Mouse (Mus musculus) cerebellum, postnatal 36 days (tissue): ENCODE measurements at regions not wholly inside any gene's neighbourhood (a gene's known extent, or its start where the extent isn't known, plus 50 kb on each side); places are given as distances from the start of the nearest gene placed in this dataset.

Experiments
- DNase-seq, 2 experiments: peaks; one replicate each; pipeline ENCODE4 v3.0.0; 2021 to 2022; ENCODE audit warnings: mixed read lengths in 2 of 2

GRCm38 (mm10) chr8:116215286-116215860 lies 289.4 kb upstream of the Dynlrb2 start:
- DNase-seq, result no peak

- DNase-seq, result no peak
Observed at GRCm38 (mm10) chr8:116203631-116204030, 301.1 kb upstream of the Dynlrb2 start.

- no peak for DNase-seq
Observed at GRCm38 (mm10) chr8:116200459-116200999, 304.2 kb upstream of the Dynlrb2 start.

- no peak for DNase-seq
Observed at GRCm38 (mm10) chr8:116196623-116197184, 308.1 kb upstream of the Dynlrb2 start.

GRCm38 (mm10) chr8:116192096-116192495 lies 312.7 kb upstream of the Dynlrb2 start:
- no peak for DNase-seq

GRCm38 (mm10) chr8:116185206-116185605 lies 319.6 kb upstream of the Dynlrb2 start:
- no peak for DNase-seq

GRCm38 (mm10) chr8:116184241-116184640 lies 320.5 kb upstream of the Dynlrb2 start:
- DNase-seq, result no peak

GRCm38 (mm10) chr8:116177946-116178345 lies 326.8 kb upstream of the Dynlrb2 start:
- DNase-seq, result no peak

GRCm38 (mm10) chr8:116174891-116175290 lies 329.9 kb upstream of the Dynlrb2 start:
- no peak for DNase-seq

- no peak for DNase-seq
Observed at GRCm38 (mm10) chr8:116173961-116174360, 330.8 kb upstream of the Dynlrb2 start.

- no peak for DNase-seq
Observed at GRCm38 (mm10) chr8:116167874-116168273, 336.9 kb upstream of the Dynlrb2 start.

- no peak for DNase-seq
Observed at GRCm38 (mm10) chr8:116164989-116165299, 339.8 kb upstream of the Dynlrb2 start.

GRCm38 (mm10) chr8:116164190-116164988 lies 340.4 kb upstream of the Dynlrb2 start:
- DNase-seq, result no peak

GRCm38 (mm10) chr8:116160932-116161331 lies 343.8 kb upstream of the Dynlrb2 start:
- no peak for DNase-seq

GRCm38 (mm10) chr8:116143687-116144573 lies 360.8 kb upstream of the Dynlrb2 start:
- DNase-seq, result peak; percentile 78 to 79

- DNase-seq, result no peak
Observed at GRCm38 (mm10) chr8:116141363-116141762, 363.4 kb upstream of the Dynlrb2 start.

GRCm38 (mm10) chr8:116139934-116140333 lies 364.8 kb upstream of the Dynlrb2 start:
- no peak for DNase-seq

- DNase-seq, result no peak
Observed at GRCm38 (mm10) chr8:116137765-116138164, 367.0 kb upstream of the Dynlrb2 start.

GRCm38 (mm10) chr8:116133503-116133902 lies 371.3 kb upstream of the Dynlrb2 start:
- no peak for DNase-seq

- no peak for DNase-seq
Observed at GRCm38 (mm10) chr8:116133084-116133483, 371.7 kb upstream of the Dynlrb2 start.

GRCm38 (mm10) chr8:116120067-116120466 lies 384.7 kb upstream of the Dynlrb2 start:
- DNase-seq, result no peak

- DNase-seq, result no peak
Observed at GRCm38 (mm10) chr8:116117919-116118318, 386.9 kb upstream of the Dynlrb2 start.

- DNase-seq, result no peak
Observed at GRCm38 (mm10) chr8:116116625-116117024, 388.1 kb upstream of the Dynlrb2 start.
